Mouse (Mus musculus) right cerebral cortex, postnatal 14 days (tissue): Measurements from ENCODE around the gene Ifit3.
"Not testable (repeated sequence)": the region's sequence is repeated elsewhere in the genome, so short reads cannot be mapped to it uniquely, and the experiment has no call there.

ENCODE experiments used
- DNase-seq: peaks from one replicate; pipeline ENCODE4 v3.0.0; 2022

Gene Ifit3

GRCm38 (mm10) chr19:34583126-34583766 lies at the start of gene Ifit3:
Gene Ifit3, plus strand, starts transcription at chr19:34583531.
- DNase-seq, result not testable (repeated sequence)

- DNase-seq, result no peak
Measured at GRCm38 (mm10) chr19:34539422-34539821, 43.9 kb upstream of the Ifit3 start.

- no peak for DNase-seq
Measured at GRCm38 (mm10) chr19:34546211-34546610, 37.1 kb upstream of the Ifit3 start.

GRCm38 (mm10) chr19:34547976-34548375 lies 35.4 kb upstream of the Ifit3 start:
- peak; percentile 83 for DNase-seq

GRCm38 (mm10) chr19:34550205-34550533 lies 33.2 kb upstream of the Ifit3 start:
- no peak for DNase-seq

GRCm38 (mm10) chr19:34550534-34551223 lies 32.7 kb upstream of the Ifit3 start, which contains the start of gene Ifit2:
Gene Ifit2, plus strand, starts transcription at chr19:34550694.
- DNase-seq, result peak; percentile 69

GRCm38 (mm10) chr19:34551981-34552380 lies 31.4 kb upstream of the Ifit3 start:
- DNase-seq, result no peak

- DNase-seq, result no peak
Measured at GRCm38 (mm10) chr19:34553021-34553420, 30.3 kb upstream of the Ifit3 start.

GRCm38 (mm10) chr19:34553522-34553921 lies 29.8 kb upstream of the Ifit3 start:
- DNase-seq, result no peak

- DNase-seq, result no peak
Measured at GRCm38 (mm10) chr19:34554061-34554460, 29.3 kb upstream of the Ifit3 start.

GRCm38 (mm10) chr19:34556621-34557020 lies 26.7 kb upstream of the Ifit3 start:
- DNase-seq, result no peak

- no peak for DNase-seq
Measured at GRCm38 (mm10) chr19:34562556-34562955, 20.8 kb upstream of the Ifit3 start.

- DNase-seq, result no peak
Measured at GRCm38 (mm10) chr19:34566178-34566784, 17.1 kb upstream of the Ifit3 start.

- no peak for DNase-seq
Measured at GRCm38 (mm10) chr19:34568988-34569895, 14.1 kb upstream of the Ifit3 start.

GRCm38 (mm10) chr19:34569896-34570476 lies 13.3 kb upstream of the Ifit3 start:
- DNase-seq, result no peak

GRCm38 (mm10) chr19:34571080-34571479 lies 12.3 kb upstream of the Ifit3 start:
- DNase-seq, result no peak

- no peak for DNase-seq
Measured at GRCm38 (mm10) chr19:34573650-34574049, 9.7 kb upstream of the Ifit3 start.

GRCm38 (mm10) chr19:34577121-34577520 lies 6.2 kb upstream of the Ifit3 start:
- DNase-seq, result no peak

- not testable (repeated sequence) for DNase-seq
Measured at GRCm38 (mm10) chr19:34582696-34583095, 635 bp upstream of the Ifit3 start.

- DNase-seq, result not testable (repeated sequence)
Measured at GRCm38 (mm10) chr19:34585740-34586458, 2.6 kb downstream of the Ifit3 start.

GRCm38 (mm10) chr19:34587898-34588692 lies 4.8 kb downstream of the Ifit3 start:
- DNase-seq, result not testable (repeated sequence)
